Mouse (Mus musculus) monocyte, adult 5-6 weeks (primary cell): ENCODE results near the gene Fkbp15. TPM values are rescaled to one million over a fixed set of nuclear protein-coding genes. Genes with fewer than 3 reads are reported as not detected.

Experiments
- ATAC-seq: fragments of 153-309, 156-312 bp; replicated peaks from 2 replicates; pipeline ENCODE4 v1.8.0; 2017; ENCODE audit warnings: mild to moderate bottlenecking; ENCODE audit not compliant: low TSS enrichment, insufficient number of reproducible peaks, severe bottlenecking, poor library complexity, low FRiP score
- total RNA-seq: library from RNA; stranded (forward); fragments of 200-1000, 200-491, 200-594 nt; gene quantifications from 3 replicates; pipeline ENCODE4 v1.2.3, GENCODE M21; 2017

Fkbp15 gene
- total RNA-seq, 1 experiment from 2014 or later = 94.1 TPM

- ATAC-seq = no peak
These were observed 97.1 kb downstream of the Fkbp15 start for GRCm38 (mm10) chr4:62263133-62263844.

DNA sequence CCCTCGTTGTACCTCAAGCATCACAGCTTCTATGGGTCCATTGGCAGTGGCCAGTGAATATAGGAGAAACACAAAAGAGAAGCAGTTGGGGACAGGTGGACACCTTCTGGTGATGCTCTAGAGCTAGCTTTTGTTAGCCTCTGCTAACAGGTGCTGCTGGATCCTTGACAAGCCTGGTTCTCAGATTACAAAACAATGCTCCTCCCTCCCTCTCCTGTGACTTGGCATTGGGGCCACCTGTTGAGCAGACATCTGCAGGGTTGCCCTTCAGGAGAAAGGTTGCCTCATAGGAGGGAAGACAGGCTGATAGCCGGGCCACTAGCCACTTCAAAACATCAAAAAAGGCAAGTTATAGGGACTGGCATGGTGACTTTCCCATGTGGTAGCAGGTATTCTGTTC, 98.1 kb downstream of the Fkbp15 start, which contains the start of gene Slc31a2:
TSS of gene Slc31a2 (plus strand) at position 287 of the 400 bp plus-strand sequence.
- ATAC-seq = no peak

GRCm38 (mm10) chr4:62256931-62257330, 103.4 kb downstream of the Fkbp15 start:
- ATAC-seq = no peak

GRCm38 (mm10) chr4:62254551-62254950, 105.8 kb downstream of the Fkbp15 start:
- no peak for ATAC-seq

GRCm38 (mm10) chr4:62251776-62252175, 108.6 kb downstream of the Fkbp15 start:
- no peak for ATAC-seq

GRCm38 (mm10) chr4:62250896-62251544, 109.3 kb downstream of the Fkbp15 start:
- no peak for ATAC-seq

Other genes starting within 250 kb of the Fkbp15 start
- not detected in 3 replicates for gene Mup21, start 209.7 kb downstream of the Fkbp15 start, total RNA-seq
- not detected in 3 replicates for gene Zfp37, start 129.5 kb downstream of the Fkbp15 start, total RNA-seq
- 20.9 to 21.7 TPM (median 21.4 TPM) in 3 replicates for gene Slc31a2, start 98.0 kb downstream of the Fkbp15 start, total RNA-seq
- gene Slc31a1, start 179 bp upstream of the Fkbp15 start, total RNA-seq = 10.2 to 14.9 TPM (median 13.8 TPM) in 3 replicates
- 40.8 to 57.0 TPM (median 49.4 TPM) in 3 replicates for gene Cdc26, start 48.1 kb upstream of the Fkbp15 start, total RNA-seq
- 10.7 to 14.9 TPM (median 11.4 TPM) in 3 replicates for gene Prpf4, start 48.2 kb upstream of the Fkbp15 start, total RNA-seq
- not detected in 3 replicates for gene Rnf183, start 74.7 kb upstream of the Fkbp15 start, total RNA-seq
- gene Wdr31, start 110.3 kb upstream of the Fkbp15 start, total RNA-seq = not detected in 3 replicates
- gene Bspry, start 119.5 kb upstream of the Fkbp15 start, total RNA-seq = 3.1 to 11.8 TPM (median 8.4 TPM) in 3 replicates
- 0.57 to 2.3 TPM (median 0.97 TPM) in 3 replicates for gene Hdhd3, start 142.9 kb upstream of the Fkbp15 start, total RNA-seq
- 5.4 to 10.0 TPM (median 5.6 TPM) in 3 replicates for gene Alad, start 159.4 kb upstream of the Fkbp15 start, total RNA-seq
- gene Pole3, start 164.5 kb upstream of the Fkbp15 start, total RNA-seq = 17.8 to 18.8 TPM (median 18.0 TPM) in 3 replicates
- 0.19 TPM in 1 of 3 replicates, not detected in the others for gene 4933430I17Rik, start 164.8 kb upstream of the Fkbp15 start, total RNA-seq
- 74.1 to 183 TPM (median 86.7 TPM) in 3 replicates for gene Rgs3, start 199.3 kb upstream of the Fkbp15 start, total RNA-seq